Mouse (Mus musculus) gastrocnemius, postnatal 10 days (tissue): ENCODE measurements around the gene Gm136. TPM values are rescaled to one million over a fixed set of nuclear protein-coding genes. Genes with fewer than 3 reads are reported as not detected.
"Not testable (repeated sequence)": the region's sequence is repeated elsewhere in the genome, so short reads cannot be mapped to it uniquely, and the experiment has no call there.

ENCODE experiments used
- DNase-seq: peaks from one replicate; pipeline ENCODE4 v3.0.0; 2021; ENCODE audit warnings: mixed read lengths
- long read RNA-seq, 2 experiments: library from polyadenylated mRNA; stranded (forward); transcript quantifications; one replicate each; pipeline ENCODE4 v2.0.0; 2021
- total RNA-seq, 2 experiments: library from RNA; stranded (reverse); gene quantifications; 2 replicates each; pipeline ENCODE4 v1.2.3; 2021

The Gm136 gene
- not detected for total RNA-seq
- long read RNA-seq, experiment 1: 0 reads
- long read RNA-seq, experiment 2: 0 reads

- DNase-seq: no peak
These were observed at the start of gene Gm136 for GRCm38 (mm10) chr4:34756163-34756562. Gm136 (minus strand) TSS chr4:34756263.

- DNase-seq: no peak
These were observed 45.3 kb upstream of the Gm136 start for GRCm38 (mm10) chr4:34801166-34802034.

GRCm38 (mm10) chr4:34798005-34798404 is 41.9 kb upstream of the Gm136 start:
- DNase-seq: no peak

GRCm38 (mm10) chr4:34797294-34797983 is 41.4 kb upstream of the Gm136 start:
- DNase-seq: no peak

- DNase-seq: no peak
These were observed 40.2 kb upstream of the Gm136 start for GRCm38 (mm10) chr4:34796294-34796693.

- no peak for DNase-seq
These were observed 30.4 kb upstream of the Gm136 start for GRCm38 (mm10) chr4:34786476-34786875.

GRCm38 (mm10) chr4:34785646-34786045 is 29.6 kb upstream of the Gm136 start:
- no peak for DNase-seq

GRCm38 (mm10) chr4:34784865-34785264 is 28.8 kb upstream of the Gm136 start:
- no peak for DNase-seq

- DNase-seq: no peak
These were observed 26.7 kb upstream of the Gm136 start for GRCm38 (mm10) chr4:34782730-34783129.

- DNase-seq: peak; percentile 95
These were observed 21.8 kb upstream of the Gm136 start, which contains the start of gene Smim8 for GRCm38 (mm10) chr4:34777677-34778527. Smim8 (minus strand) TSS chr4:34778423.

- no peak for DNase-seq
These were observed 15.7 kb upstream of the Gm136 start for GRCm38 (mm10) chr4:34771652-34772371.

- DNase-seq: no peak
These were observed 6.8 kb downstream of the Gm136 start for GRCm38 (mm10) chr4:34749236-34749635.

GRCm38 (mm10) chr4:34734461-34734860 is 21.6 kb downstream of the Gm136 start:
- DNase-seq: no peak

- DNase-seq: not testable (repeated sequence)
These were observed 22.6 kb downstream of the Gm136 start for GRCm38 (mm10) chr4:34733415-34733814.

GRCm38 (mm10) chr4:34729851-34730341 is 26.2 kb downstream of the Gm136 start, which contains the start of gene Cfap206:
Cfap206 (minus strand) TSS chr4:34730206.
- DNase-seq: peak; percentile 64

GRCm38 (mm10) chr4:34725710-34726109 is 30.4 kb downstream of the Gm136 start:
- DNase-seq: not testable (repeated sequence)

GRCm38 (mm10) chr4:34724306-34724705 is 31.8 kb downstream of the Gm136 start:
- DNase-seq: no peak

- no peak for DNase-seq
These were observed 32.9 kb downstream of the Gm136 start for GRCm38 (mm10) chr4:34723186-34723585.

GRCm38 (mm10) chr4:34720127-34720895 is 35.8 kb downstream of the Gm136 start:
- DNase-seq: no peak

- DNase-seq: no peak
These were observed 36.6 kb downstream of the Gm136 start for GRCm38 (mm10) chr4:34719421-34719820.
